Mouse (Mus musculus): ENCODE results near the gene Ccdc134.
"Not testable (repeated sequence)": the region's sequence is repeated elsewhere in the genome, so short reads cannot be mapped to it uniquely, and the experiment has no call there.

The Ccdc134 gene

GRCm38 (mm10) chr15:82127426-82128374 lies at the start of gene Ccdc134:
Ccdc134 (plus strand) TSS chr15:82127922.
- in situ Hi-C loops (cut with MboI, MseI): no loop called here

GRCm38 (mm10) chr15:82079883-82080282 lies 47.8 kb upstream of the Ccdc134 start:
- in situ Hi-C loops (cut with MboI, MseI): loop anchor here (10.0 kb wide), 1 partner anchor 1905 kb away; the partner anchor contains the start of gene Mgat3

GRCm38 (mm10) chr15:82081161-82081560 lies 46.6 kb upstream of the Ccdc134 start:
- in situ Hi-C loops (cut with MboI, MseI): loop anchor here (10.0 kb wide), 1 partner anchor 1906 kb away; the partner anchor contains the start of gene Mgat3

GRCm38 (mm10) chr15:82085606-82086005 lies 42.1 kb upstream of the Ccdc134 start:
- in situ Hi-C loops (cut with MboI, MseI): loop anchor here (10.0 kb wide), 1 partner anchor 1911 kb away; the partner anchor contains the start of gene Mgat3

GRCm38 (mm10) chr15:82086131-82086530 lies 41.6 kb upstream of the Ccdc134 start:
- in situ Hi-C loops (cut with MboI, MseI): loop anchor here (10.0 kb wide), 1 partner anchor 1911 kb away; the partner anchor contains the start of gene Mgat3

GRCm38 (mm10) chr15:82087266-82087665 lies 40.5 kb upstream of the Ccdc134 start:
- in situ Hi-C loops (cut with MboI, MseI): loop anchor here (10.0 kb wide), 1 partner anchor 1912 kb away; the partner anchor contains the start of gene Mgat3

GRCm38 (mm10) chr15:82091061-82091460 lies 36.7 kb upstream of the Ccdc134 start:
- in situ Hi-C loops (cut with MboI, MseI): loop anchor here (10.0 kb wide), 1 partner anchor 354 kb away; no protein-coding TSS in a partner anchor

GRCm38 (mm10) chr15:82106953-82107555 lies 20.7 kb upstream of the Ccdc134 start:
- in situ Hi-C loops (cut with MboI, MseI): no loop called here

GRCm38 (mm10) chr15:82120544-82120943 lies 7.2 kb upstream of the Ccdc134 start:
- in situ Hi-C loops (cut with MboI, MseI): loop anchor here (5.0 kb wide), 1 partner anchor 58 kb away; no protein-coding TSS in a partner anchor

- in situ Hi-C loops (cut with MboI, MseI): not testable (repeated sequence)
Observed at GRCm38 (mm10) chr15:82126690-82127089, 1.0 kb upstream of the Ccdc134 start.

- in situ Hi-C loops (cut with MboI, MseI): no loop called here
Observed at GRCm38 (mm10) chr15:82128398-82128797, 676 bp downstream of the Ccdc134 start.

GRCm38 (mm10) chr15:82130599-82130998 lies 2.9 kb downstream of the Ccdc134 start:
- in situ Hi-C loops (cut with MboI, MseI): loop anchor here (5.0 kb wide), 1 partner anchor 107 kb away; no protein-coding TSS in a partner anchor

- in situ Hi-C loops (cut with MboI, MseI): no loop called here
Observed at GRCm38 (mm10) chr15:82135372-82135771, 7.7 kb downstream of the Ccdc134 start.

- in situ Hi-C loops (cut with MboI, MseI): no loop called here
Observed at GRCm38 (mm10) chr15:82138565-82138964, 10.8 kb downstream of the Ccdc134 start.

- in situ Hi-C loops (cut with MboI, MseI): no loop called here
Observed at GRCm38 (mm10) chr15:82139196-82139595, 11.5 kb downstream of the Ccdc134 start.

- in situ Hi-C loops (cut with MboI, MseI): no loop called here
Observed at GRCm38 (mm10) chr15:82140355-82140754, 12.6 kb downstream of the Ccdc134 start.

- in situ Hi-C loops (cut with MboI, MseI): no loop called here
Observed at GRCm38 (mm10) chr15:82144157-82144556, 16.4 kb downstream of the Ccdc134 start.

- in situ Hi-C loops (cut with MboI, MseI): no loop called here
Observed at GRCm38 (mm10) chr15:82145408-82145807, 17.7 kb downstream of the Ccdc134 start.

GRCm38 (mm10) chr15:82145851-82146769 lies 18.4 kb downstream of the Ccdc134 start:
- in situ Hi-C loops (cut with MboI, MseI): no loop called here

GRCm38 (mm10) chr15:82146770-82147610 lies 19.3 kb downstream of the Ccdc134 start, which contains the start of gene Srebf2:
Srebf2 (plus strand) TSS chr15:82147181.
- in situ Hi-C loops (cut with MboI, MseI): no loop called here

Measured in T-helper 2 cell (primary cell).